Mouse (Mus musculus) myocyte (in vitro differentiated cells): ENCODE data around the gene Ttll11.

ENCODE experiments used
- CEBPB ChIP-seq: IDR thresholded peaks from 2 replicates; pipeline ENCODE4 v1.6.1; 2011; ENCODE audit warnings: mild to moderate bottlenecking, moderate library complexity; ENCODE audit not compliant: poor library complexity, insufficient read depth, severe bottlenecking
- E2F4 ChIP-seq: IDR thresholded peaks from one replicate; pipeline ENCODE4 v1.6.1; 2011; ENCODE audit warnings: mild to moderate bottlenecking, control low read depth, moderate library complexity; ENCODE audit not compliant: insufficient read depth
- MAX ChIP-seq: IDR thresholded peaks from one replicate; pipeline ENCODE4 v1.6.1; 2011; ENCODE audit warnings: low read depth, mild to moderate bottlenecking, control low read depth
- MYOD1 ChIP-seq, 3 experiments: IDR thresholded peaks; one replicate each; pipeline ENCODE4 v1.6.1; 2011; ENCODE audit warnings: control low read depth in 2 of 3, low read depth in 2 of 3, mild to moderate bottlenecking in 2 of 3, moderate library complexity in 1 of 3; ENCODE audit not compliant: insufficient read length in 2 of 3, control insufficient read depth in 1 of 3
- MYOG ChIP-seq, 3 experiments: IDR thresholded peaks; one replicate each; pipeline ENCODE4 v1.6.1; 2011; ENCODE audit warnings: control low read depth in 2 of 3, low read depth in 2 of 3, mild to moderate bottlenecking in 2 of 3; ENCODE audit not compliant: insufficient read length in 2 of 3, control insufficient read depth in 1 of 3, insufficient read depth in 1 of 3
- POLR2A ChIP-seq: IDR thresholded peaks from one replicate; pipeline ENCODE4 v1.6.1; 2011; ENCODE audit warnings: low read depth, mild to moderate bottlenecking, control low read depth, moderate library complexity; ENCODE audit not compliant: insufficient read length
- POLR2AphosphoS2 ChIP-seq: IDR thresholded peaks from one replicate; pipeline ENCODE4 v1.6.1; 2011; ENCODE audit warnings: low read depth, control low read depth; ENCODE audit not compliant: insufficient read length
- SRF ChIP-seq: IDR thresholded peaks from one replicate; pipeline ENCODE4 v1.6.1; 2011; ENCODE audit warnings: low read depth; ENCODE audit not compliant: control insufficient read depth, insufficient read length
- TCF12 ChIP-seq: IDR thresholded peaks from one replicate; pipeline ENCODE4 v1.6.1; 2011; ENCODE audit warnings: mild to moderate bottlenecking, control low read depth; ENCODE audit not compliant: poor library complexity, insufficient read depth, severe bottlenecking
- TCF3 ChIP-seq: IDR thresholded peaks from one replicate; pipeline ENCODE4 v1.6.1; 2011; ENCODE audit warnings: low read depth, control low read depth; ENCODE audit not compliant: insufficient read length
- USF1 ChIP-seq: IDR thresholded peaks from one replicate; pipeline ENCODE4 v1.6.1; 2011; ENCODE audit warnings: low read depth, mild to moderate bottlenecking, control low read depth, moderate library complexity

DNA sequence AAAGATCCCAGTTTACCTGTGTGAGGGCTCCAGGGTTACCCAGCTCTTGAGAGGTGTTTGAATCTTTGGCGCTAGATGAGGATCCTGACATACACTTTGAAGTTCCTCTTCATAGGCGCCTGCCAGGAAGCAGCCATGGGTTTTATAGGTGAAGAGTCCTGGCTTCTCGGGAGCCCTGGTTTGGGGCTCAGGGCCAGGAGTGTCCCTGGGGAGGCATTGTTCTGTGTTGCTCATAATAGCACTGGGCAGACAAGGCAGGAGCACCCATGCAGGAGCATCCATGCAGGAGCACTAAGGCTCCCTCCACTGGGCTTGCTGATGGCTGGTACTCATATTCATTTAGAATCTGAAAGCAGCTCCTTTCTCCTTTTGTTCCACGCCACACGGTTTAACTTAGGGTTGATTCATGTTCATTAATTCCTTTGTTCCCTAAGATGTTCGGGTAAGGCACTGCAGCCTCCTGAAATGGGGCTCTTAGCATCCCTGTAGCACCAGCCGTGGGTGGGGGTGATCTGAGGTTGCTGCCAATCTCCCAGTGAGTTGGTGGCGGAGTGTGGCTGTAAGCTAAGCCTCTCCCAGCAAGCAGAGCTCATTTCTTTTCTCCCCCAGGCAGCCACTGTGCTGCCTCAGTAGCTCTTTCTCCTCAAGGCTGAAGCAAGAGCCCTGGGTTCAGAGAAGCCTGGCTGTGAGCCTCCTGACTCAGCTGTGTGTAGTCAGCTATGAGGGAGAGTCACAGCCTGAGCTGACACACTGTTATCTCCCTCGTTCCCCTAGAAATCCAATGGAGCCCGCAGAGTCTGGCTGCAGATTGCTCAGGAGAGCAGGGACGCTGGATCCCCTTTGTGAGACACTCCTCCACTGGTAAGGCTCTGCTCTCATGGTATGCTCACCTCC, 133.9 kb downstream of the Ttll11 start:
- TF ChIP-seq POLR2A (no peak), E2F4 (no peak), USF1 (no peak), POLR2AphosphoS2 (no peak), CEBPB (no peak), MYOD1 (IDR thresholded peaks at IDR 0.05; ENCODE audit: control insufficient read depth in 1 of 3, insufficient read length in 2 of 3, low read depth in 2 of 3) (no peak), MYOG (IDR thresholded peaks at IDR 0.05; ENCODE audit: control insufficient read depth in 1 of 3, insufficient read depth in 1 of 3, insufficient read length in 2 of 3, low read depth in 2 of 3) (no peak), SRF (no peak), TCF12 (no peak), MAX (no peak), TCF3 (no peak)
